Mouse (Mus musculus) layer of hippocampus, adult 6 months (tissue): ENCODE measurements around the gene Uroc1. TPM values are rescaled to one million over a fixed set of nuclear protein-coding genes. Genes with fewer than 3 reads are reported as not detected.

Experiments used
- long read RNA-seq, 2 experiments: library from polyadenylated mRNA; unstranded; transcript quantifications; one replicate each; pipeline ENCODE4 v2.0.0; 2019 to 2020
- polyA plus RNA-seq: library from polyadenylated mRNA; unstranded; fragments of <200 nt; fragmentation: Nextera tagmentation; gene quantifications from 2 replicates; pipeline ENCODE4 v1.2.3, GENCODE M21; 2021

Gene Uroc1
- polyA plus RNA-seq, result not detected in 2 replicates
- long read RNA-seq, experiment 1, result 0 reads
- long read RNA-seq, experiment 2, result 0 reads

DNA sequence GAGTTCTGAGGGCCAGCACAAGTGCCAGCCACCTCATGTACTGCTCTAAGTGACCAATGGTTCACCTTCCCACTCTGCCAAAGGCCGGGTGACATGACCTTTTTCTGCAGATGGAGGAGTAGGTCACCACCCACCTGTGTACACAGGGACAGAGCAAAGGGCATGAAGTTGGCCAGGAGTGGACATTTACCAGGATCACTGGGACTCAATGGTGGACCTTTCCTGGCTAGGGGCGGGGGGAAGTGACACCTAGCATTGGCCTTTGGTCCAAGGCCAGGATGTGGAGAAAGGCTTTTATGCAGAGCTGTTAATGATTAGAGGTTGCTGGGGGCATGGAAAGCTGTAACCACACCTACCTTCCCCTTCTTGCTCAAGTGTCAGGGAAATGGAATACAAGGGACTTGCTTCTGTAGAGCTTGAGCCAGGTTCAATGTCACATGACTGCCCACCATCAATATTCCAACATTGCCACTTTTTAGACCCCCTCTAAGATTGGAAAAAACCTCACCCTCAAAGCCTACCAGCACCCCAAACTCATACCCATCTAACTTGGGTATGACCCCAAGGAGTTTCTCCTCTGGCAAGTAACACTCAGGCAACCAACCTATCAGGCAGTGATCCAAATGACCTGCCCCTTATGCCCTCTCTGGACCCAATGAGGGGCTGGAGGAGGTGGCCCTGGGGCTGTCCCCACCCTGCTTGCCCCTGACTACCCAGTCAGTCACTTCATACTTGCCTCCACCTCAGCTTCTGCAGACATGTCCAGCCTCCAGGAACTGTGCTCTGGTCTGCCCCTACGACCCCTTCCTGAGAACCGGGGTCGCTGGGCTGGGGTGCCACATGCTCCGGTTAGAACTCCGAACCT, at the start of gene Uroc1:
TSS of gene Uroc1 (plus strand) at position 724 of the 865 bp plus-strand sequence.

DNA sequence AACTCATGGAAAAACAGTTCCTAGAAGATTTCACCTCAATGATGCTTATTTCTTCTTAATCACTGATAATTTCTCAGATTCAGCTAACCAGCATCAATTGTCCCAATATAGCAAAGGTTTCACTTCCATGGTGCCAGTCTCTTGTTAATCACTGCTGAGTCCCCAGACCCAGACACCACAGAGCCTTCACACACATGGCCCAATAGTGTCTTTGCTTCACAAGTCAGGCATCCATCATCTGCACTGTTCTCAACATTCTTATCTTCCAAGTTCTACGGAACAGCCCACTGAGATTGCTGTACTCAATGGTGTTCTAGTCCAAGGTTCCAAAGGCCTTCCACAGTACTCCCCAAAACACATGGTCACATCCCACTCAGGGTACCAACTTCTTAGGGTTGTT, 32.2 kb upstream of the Uroc1 start, which contains the start of gene BC048671:
TSS of gene BC048671 (plus strand) at position 301 of the 400 bp plus-strand sequence.

DNA sequence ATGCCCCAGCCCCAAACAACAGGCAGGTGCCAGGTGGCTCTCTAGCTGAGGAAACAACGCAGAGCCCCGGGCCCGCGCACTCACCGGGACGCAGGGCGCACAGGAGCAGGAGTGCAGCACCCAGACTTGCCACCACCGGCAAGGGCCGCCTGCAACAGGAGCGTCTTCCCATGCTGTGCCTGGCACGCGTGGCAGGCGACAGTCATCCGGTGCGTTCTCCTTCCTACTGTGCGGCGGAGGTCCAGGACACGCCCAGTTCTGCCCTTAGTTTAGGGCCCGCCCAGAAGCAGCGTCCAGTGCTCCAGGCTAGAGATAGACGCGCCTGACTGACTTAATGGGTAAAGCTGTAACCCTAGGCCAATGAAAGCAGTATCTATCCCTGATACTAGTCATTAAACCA, 8.1 kb upstream of the Uroc1 start, which contains the start of gene Chst13:
TSS of gene Chst13 (minus strand) at position 195 of the 400 bp plus-strand sequence.

DNA sequence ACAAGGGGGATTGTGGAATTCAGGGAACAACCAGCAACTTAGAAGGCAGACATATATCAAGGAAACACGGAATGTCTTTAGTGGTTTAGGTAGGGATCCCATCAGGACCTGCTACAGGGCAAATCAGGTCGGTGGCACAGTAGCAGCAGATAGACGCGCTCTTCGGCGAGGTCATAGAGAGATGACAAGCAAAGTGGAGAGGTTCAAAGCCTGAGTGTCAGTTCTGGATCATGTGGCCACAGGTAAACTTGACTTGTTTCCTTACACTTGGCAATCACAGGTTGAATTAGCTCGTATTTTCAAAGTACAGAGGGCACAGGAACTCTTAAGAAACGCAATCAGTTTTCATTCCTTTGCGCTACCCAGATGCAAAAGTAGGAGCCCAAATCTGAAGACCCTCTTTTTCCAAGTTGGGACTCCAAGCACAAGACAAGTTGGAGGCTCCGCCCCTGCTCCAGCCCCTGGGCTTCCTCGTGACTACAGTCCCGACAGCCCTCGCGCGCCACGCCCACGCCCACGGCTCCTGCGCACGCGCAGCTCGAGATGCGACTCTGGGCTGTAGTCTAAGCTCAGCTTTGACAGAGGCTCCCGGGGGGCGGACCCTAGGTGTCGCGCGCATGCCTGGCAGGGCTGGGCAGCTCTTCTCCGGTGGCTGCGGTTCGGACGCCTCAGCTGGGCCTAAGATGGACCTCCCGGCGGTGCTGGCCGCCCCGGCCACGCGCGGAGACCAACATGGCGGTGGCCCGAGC, 36.1 kb downstream of the Uroc1 start, which contains the start of gene Zxdc:
TSS of gene Zxdc (plus strand) at position 517 of the 749 bp plus-strand sequence.

Other genes with a start within 250 kb of the Uroc1 start
- gene Vmn1r50, start 231.9 kb upstream of the Uroc1 start, polyA plus RNA-seq, result not detected in 2 replicates
- gene Vmn1r51, start 210.7 kb upstream of the Uroc1 start, polyA plus RNA-seq, result not detected in 2 replicates
- not detected in 2 replicates for gene Vmn1r52, start 158.5 kb upstream of the Uroc1 start, polyA plus RNA-seq
- not detected in 2 replicates for gene V1ra8, start 130.5 kb upstream of the Uroc1 start, polyA plus RNA-seq
- gene Vmn1r53, start 108.8 kb upstream of the Uroc1 start, polyA plus RNA-seq, result not detected in 2 replicates
- not detected in 2 replicates for gene Vmn1r54, start 87.0 kb upstream of the Uroc1 start, polyA plus RNA-seq
- not detected in 2 replicates for gene BC048671, start 32.1 kb upstream of the Uroc1 start, polyA plus RNA-seq
- gene Chst13, start 8.1 kb upstream of the Uroc1 start, polyA plus RNA-seq, result not detected in 2 replicates
- 2.7 and 3.2 TPM in 2 replicates for gene Zxdc, start 36.2 kb downstream of the Uroc1 start, polyA plus RNA-seq
- gene Cfap100, start 95.5 kb downstream of the Uroc1 start, polyA plus RNA-seq, result 4.8 and 5.3 TPM in 2 replicates
- 16.7 and 19.4 TPM in 2 replicates for gene Klf15, start 129.3 kb downstream of the Uroc1 start, polyA plus RNA-seq
- gene Aldh1l1, start 153.1 kb downstream of the Uroc1 start, polyA plus RNA-seq, result 30.6 and 39.3 TPM in 2 replicates